Mouse (Mus musculus) liver, postnatal 0 days (tissue): ENCODE results near the gene Slc47a1.

ENCODE experiments used
- CTCF ChIP-seq: sonication (generic); IDR thresholded peaks from 2 replicates; pipeline ENCODE4 v1.5.1; 2016; ENCODE audit warnings: antibody characterized with exemption, low read depth
- EP300 ChIP-seq: IDR thresholded peaks from 2 replicates; pipeline ENCODE4 v1.6.1; 2016; ENCODE audit warnings: antibody characterized with exemption, low read depth, mild to moderate bottlenecking

- no peak for TF ChIP-seq CTCF
- TF ChIP-seq EP300: no peak
These were observed 11.4 kb downstream of the Slc47a1 start for GRCm38 (mm10) chr11:61366517-61367273.
